Mouse (Mus musculus): ENCODE results near the gene Unc93b1. TPM values are rescaled to one million over a fixed set of nuclear protein-coding genes. Genes with fewer than 3 reads are reported as not detected.

Unc93b1 gene
- 18.9 and 23.6 TPM in 2 replicates for polyA plus RNA-seq (2015; fragmentation: Nextera tagmentation; extraction: Ambion mirVana)

DNA sequence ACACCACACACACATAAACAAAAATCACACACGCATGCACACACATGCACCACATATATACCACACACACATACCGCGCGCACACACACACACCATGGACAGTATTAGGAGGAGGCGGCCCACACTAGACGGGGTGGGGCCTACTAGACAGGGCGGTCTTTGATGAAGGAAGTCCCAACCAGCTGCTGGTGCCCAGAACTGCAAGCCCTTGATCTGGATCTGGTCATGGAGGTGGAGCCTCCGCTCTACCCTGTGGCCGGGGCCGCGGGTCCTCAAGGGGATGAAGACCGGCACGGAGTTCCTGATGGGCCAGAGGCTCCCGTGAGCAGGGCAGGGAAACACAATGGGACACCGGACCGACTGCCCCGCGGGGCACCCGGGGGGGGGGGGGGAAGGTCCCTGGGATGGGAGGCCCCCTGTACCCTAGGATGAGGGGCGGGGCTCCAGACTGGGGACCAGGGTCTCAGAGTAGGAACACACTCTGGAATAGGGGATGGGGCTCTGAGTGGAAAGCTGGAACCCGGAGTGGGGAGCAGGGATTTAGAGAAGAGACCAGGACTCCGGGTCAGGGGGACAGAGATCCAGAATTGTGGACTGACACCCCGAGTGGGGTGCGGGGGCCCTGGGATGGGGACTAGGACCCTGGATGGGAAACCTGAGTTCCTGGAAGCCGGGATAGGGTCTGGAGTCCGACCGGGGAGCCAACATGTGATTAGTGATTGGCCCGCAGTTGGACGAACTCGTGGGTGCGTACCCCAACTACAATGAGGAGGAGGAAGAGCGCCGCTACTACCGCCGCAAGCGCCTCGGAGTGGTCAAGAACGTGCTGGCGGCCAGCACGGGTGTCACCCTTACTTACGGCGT lies at the start of gene Unc93b1:
Gene Unc93b1, plus strand, starts transcription at position 155 of the 864 bp plus-strand sequence.

GRCm38 (mm10) chr19:3906795-3907786 lies 27.9 kb upstream of the Unc93b1 start, which contains the start of gene Tcirg1:
Tcirg1 (minus strand) TSS chr19:3907133.

DNA sequence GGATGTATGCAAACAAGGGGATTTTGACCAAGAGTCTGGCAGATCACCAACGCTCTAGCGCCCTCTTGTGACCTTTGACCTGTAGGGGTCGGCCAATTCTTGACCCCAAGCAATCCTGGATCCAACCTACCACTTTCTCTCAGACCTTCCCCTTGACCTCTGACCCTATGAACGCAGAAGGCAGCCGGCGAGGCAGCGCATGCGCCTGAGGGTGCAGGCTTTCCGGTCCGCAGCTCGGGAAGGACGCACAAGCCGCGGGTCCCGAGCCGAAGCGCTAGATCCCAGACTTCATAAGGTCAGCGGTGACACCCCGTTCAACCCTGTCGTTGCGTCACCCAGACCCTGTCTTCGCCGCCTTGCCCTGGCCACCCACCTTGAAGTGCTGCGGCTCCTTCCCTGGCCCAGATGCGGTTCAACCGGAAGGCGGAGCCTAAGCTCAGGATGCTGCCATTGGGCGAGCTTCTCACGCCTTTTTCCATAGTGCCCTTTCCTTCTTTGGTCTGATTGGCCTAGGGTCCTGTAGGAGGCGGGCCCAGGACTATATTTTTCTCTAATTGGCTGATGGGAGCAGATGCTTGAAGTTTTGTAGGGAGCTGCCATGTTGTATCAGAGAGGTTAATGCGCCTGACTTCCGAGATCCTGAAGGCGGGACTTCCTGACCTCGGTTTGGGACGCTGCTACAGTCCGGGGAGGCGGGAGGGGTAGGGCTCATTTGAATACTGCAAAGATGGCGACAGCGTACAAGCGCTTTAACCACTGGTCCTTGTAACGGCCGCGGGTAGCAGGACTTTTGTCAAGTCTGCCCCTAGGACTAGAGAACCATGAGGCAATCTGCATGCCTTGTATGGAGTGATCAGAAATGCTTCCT lies 22.4 kb upstream of the Unc93b1 start, which contains the start of gene Ndufs8:
Gene Ndufs8, minus strand, starts transcription at position 438 of the 868 bp plus-strand sequence.

GRCm38 (mm10) chr19:3929211-3929941 lies 5.6 kb upstream of the Unc93b1 start, which contains the start of gene Aldh3b1:
Aldh3b1 (minus strand) TSS chr19:3929808.

DNA sequence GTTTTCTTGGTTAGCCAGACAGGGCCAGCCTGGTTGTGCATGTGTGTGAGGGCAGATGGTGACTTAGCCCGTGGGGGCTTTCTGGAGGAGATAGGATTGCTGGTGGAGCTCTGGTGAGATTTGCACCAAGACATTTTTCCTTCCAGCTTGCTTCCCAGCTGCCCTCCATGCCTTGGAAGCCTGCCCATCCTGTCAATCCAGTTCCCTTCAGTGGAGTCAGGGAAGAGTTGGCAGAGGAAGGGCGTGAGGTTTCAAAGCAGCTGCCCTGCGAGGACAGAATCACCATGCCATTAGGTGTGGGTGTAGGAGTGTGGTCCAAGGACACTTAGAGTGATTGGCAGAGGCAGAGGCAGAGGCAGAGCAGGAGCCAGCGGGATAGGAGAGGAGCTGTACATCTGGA lies 23.5 kb downstream of the Unc93b1 start, which contains the start of gene Aldh3b3:
Gene Aldh3b3, plus strand, starts transcription at position 176 of the 400 bp plus-strand sequence.

GRCm38 (mm10) chr19:3972229-3972628 lies 37.2 kb downstream of the Unc93b1 start, which contains the start of gene Aldh3b2:
Aldh3b2 (plus strand) TSS chr19:3972328.

DNA sequence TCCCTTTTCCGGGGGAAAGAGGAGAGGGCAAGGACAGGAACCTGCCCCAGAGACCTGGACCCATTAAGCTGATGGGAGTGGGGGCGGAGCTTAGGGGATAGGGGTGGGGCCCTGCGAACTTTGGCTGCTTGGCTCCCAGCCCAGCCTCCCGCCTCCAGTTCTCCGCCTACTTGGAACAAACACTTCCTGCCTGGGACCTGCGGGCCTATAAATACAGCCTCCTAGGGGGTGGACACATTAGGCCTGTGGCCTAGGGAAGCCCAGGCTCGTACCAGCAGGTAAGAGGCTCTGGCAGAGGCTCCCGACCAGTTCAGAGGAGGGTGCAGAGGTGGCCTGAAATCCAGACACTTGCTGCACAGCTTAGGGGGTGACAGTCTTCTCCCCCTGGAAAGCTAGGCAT lies 51.3 kb downstream of the Unc93b1 start, which contains the start of gene Acy3:
Gene Acy3, plus strand, starts transcription at position 237 of the 400 bp plus-strand sequence.

DNA sequence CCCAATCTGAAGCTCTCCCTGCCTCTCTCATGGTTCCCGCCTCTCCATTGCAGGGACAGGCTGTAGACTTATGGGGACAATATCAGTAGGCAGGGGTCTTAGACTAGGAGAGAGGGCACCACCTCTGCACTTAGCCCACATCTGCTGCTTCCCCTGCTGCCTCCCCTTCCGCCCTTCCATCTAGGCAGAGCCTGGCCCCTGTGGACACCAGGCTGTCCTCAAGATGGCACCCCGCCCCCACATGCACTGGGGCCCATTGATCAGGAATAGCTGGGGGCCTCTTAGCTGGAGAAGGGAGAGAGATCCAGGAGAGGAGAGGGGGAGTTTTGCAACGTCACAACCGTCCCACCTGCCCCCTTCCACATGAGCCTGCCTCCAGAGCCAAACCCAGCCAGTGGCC lies 57.4 kb downstream of the Unc93b1 start, which contains the start of gene Tbx10:
Gene Tbx10, plus strand, starts transcription at position 337 of the 400 bp plus-strand sequence.

Other genes with a start within 250 kb of the Unc93b1 start
- 0.82 and 0.86 TPM in 2 replicates for gene Lrp5, start 248.6 kb upstream of the Unc93b1 start, polyA plus RNA-seq (2015; fragmentation: Nextera tagmentation; extraction: Ambion mirVana)
- 35.7 and 39.3 TPM in 2 replicates for gene 1810055G02Rik, start 226.9 kb upstream of the Unc93b1 start, polyA plus RNA-seq (2015; fragmentation: Nextera tagmentation; extraction: Ambion mirVana)
- gene Kmt5b, start 167.8 kb upstream of the Unc93b1 start, polyA plus RNA-seq (2015; fragmentation: Nextera tagmentation; extraction: Ambion mirVana): 29.7 and 36.1 TPM in 2 replicates
- 54.1 and 55.6 TPM in 2 replicates for gene Chka, start 83.4 kb upstream of the Unc93b1 start, polyA plus RNA-seq (2015; fragmentation: Nextera tagmentation; extraction: Ambion mirVana)
- gene Tcirg1, start 28.1 kb upstream of the Unc93b1 start, polyA plus RNA-seq (2015; fragmentation: Nextera tagmentation; extraction: Ambion mirVana): 19.2 and 21.3 TPM in 2 replicates
- 418 and 427 TPM in 2 replicates for gene Ndufs8, start 22.4 kb upstream of the Unc93b1 start, polyA plus RNA-seq (2015; fragmentation: Nextera tagmentation; extraction: Ambion mirVana)
- gene Aldh3b1, start 5.4 kb upstream of the Unc93b1 start, polyA plus RNA-seq (2015; fragmentation: Nextera tagmentation; extraction: Ambion mirVana): 5.1 and 5.3 TPM in 2 replicates
- gene Aldh3b3, start 23.5 kb downstream of the Unc93b1 start, polyA plus RNA-seq (2015; fragmentation: Nextera tagmentation; extraction: Ambion mirVana): not detected in 2 replicates
- 0.45 TPM in 2 replicates for gene Aldh3b2, start 37.1 kb downstream of the Unc93b1 start, polyA plus RNA-seq (2015; fragmentation: Nextera tagmentation; extraction: Ambion mirVana)
- gene Acy3, start 51.4 kb downstream of the Unc93b1 start, polyA plus RNA-seq (2015; fragmentation: Nextera tagmentation; extraction: Ambion mirVana): 4.4 and 5.1 TPM in 2 replicates
- gene Tbx10, start 57.6 kb downstream of the Unc93b1 start, polyA plus RNA-seq (2015; fragmentation: Nextera tagmentation; extraction: Ambion mirVana): 0.12 TPM in 1 of 2 replicates, not detected in the other
- gene Nudt8, start 65.4 kb downstream of the Unc93b1 start, polyA plus RNA-seq (2015; fragmentation: Nextera tagmentation; extraction: Ambion mirVana): 26.9 and 27.1 TPM in 2 replicates
- 2.2 and 2.6 TPM in 2 replicates for gene Gm49405, start 65.4 kb downstream of the Unc93b1 start, polyA plus RNA-seq (2015; fragmentation: Nextera tagmentation; extraction: Ambion mirVana)
- gene Doc2g, start 68.1 kb downstream of the Unc93b1 start, polyA plus RNA-seq (2015; fragmentation: Nextera tagmentation; extraction: Ambion mirVana): 3.2 TPM in 2 replicates
- gene Ndufv1, start 77.6 kb downstream of the Unc93b1 start, polyA plus RNA-seq (2015; fragmentation: Nextera tagmentation; extraction: Ambion mirVana): 281 and 291 TPM in 2 replicates
- 590 and 603 TPM in 2 replicates for gene Gstp1, start 102.8 kb downstream of the Unc93b1 start, polyA plus RNA-seq (2015; fragmentation: Nextera tagmentation; extraction: Ambion mirVana)
- 0.48 and 2.7 TPM in 2 replicates for gene Gstp2, start 110.8 kb downstream of the Unc93b1 start, polyA plus RNA-seq (2015; fragmentation: Nextera tagmentation; extraction: Ambion mirVana)
- gene Gstp3, start 124.4 kb downstream of the Unc93b1 start, polyA plus RNA-seq (2015; fragmentation: Nextera tagmentation; extraction: Ambion mirVana): not detected in 2 replicates
- gene Cabp2, start 146.4 kb downstream of the Unc93b1 start, polyA plus RNA-seq (2015; fragmentation: Nextera tagmentation; extraction: Ambion mirVana): not detected in 2 replicates
- 74.2 and 77.2 TPM in 2 replicates for gene Cdk2ap2, start 162.0 kb downstream of the Unc93b1 start, polyA plus RNA-seq (2015; fragmentation: Nextera tagmentation; extraction: Ambion mirVana)
- gene Pitpnm1, start 164.8 kb downstream of the Unc93b1 start, polyA plus RNA-seq (2015; fragmentation: Nextera tagmentation; extraction: Ambion mirVana): 90.8 and 110 TPM in 2 replicates
- 103 and 106 TPM in 2 replicates for gene Aip, start 190.7 kb downstream of the Unc93b1 start, polyA plus RNA-seq (2015; fragmentation: Nextera tagmentation; extraction: Ambion mirVana)
- gene Gpr152, start 204.6 kb downstream of the Unc93b1 start, polyA plus RNA-seq (2015; fragmentation: Nextera tagmentation; extraction: Ambion mirVana): not detected in 2 replicates
- 0.26 and 0.76 TPM in 2 replicates for gene Cabp4, start 208.8 kb downstream of the Unc93b1 start, polyA plus RNA-seq (2015; fragmentation: Nextera tagmentation; extraction: Ambion mirVana)
- gene Coro1b, start 213.4 kb downstream of the Unc93b1 start, polyA plus RNA-seq (2015; fragmentation: Nextera tagmentation; extraction: Ambion mirVana): 94.3 and 112 TPM in 2 replicates
- 0.70 TPM in 1 of 2 replicates, not detected in the other for gene Ptprcap, start 218.4 kb downstream of the Unc93b1 start, polyA plus RNA-seq (2015; fragmentation: Nextera tagmentation; extraction: Ambion mirVana)
- gene Rps6kb2, start 228.2 kb downstream of the Unc93b1 start, polyA plus RNA-seq (2015; fragmentation: Nextera tagmentation; extraction: Ambion mirVana): 41.9 and 53.4 TPM in 2 replicates
- gene Carns1, start 240.3 kb downstream of the Unc93b1 start, polyA plus RNA-seq (2015; fragmentation: Nextera tagmentation; extraction: Ambion mirVana): 6.2 and 6.6 TPM in 2 replicates